Mouse (Mus musculus) cerebellum, postnatal 14 days (tissue): ENCODE data around the gene Lsm4.
A peak's percentile ranks its signal among the peaks of the same experiment; 100 is the strongest.

Source experiments
- DNase-seq, 2 experiments: peaks; one replicate each; pipeline ENCODE4 v3.0.0; 2021; ENCODE audit warnings: mixed read lengths in 2 of 2

The Lsm4 gene

GRCm38 (mm10) chr8:70701048-70701981, 28.3 kb downstream of the Lsm4 start:
- peak in 1 of 2 experiments; percentile 34 for DNase-seq

- peak in 1 of 2 experiments; percentile 42 for DNase-seq
These were observed 29.2 kb downstream of the Lsm4 start for GRCm38 (mm10) chr8:70701982-70702841.

- peak; percentile 88 to 92 for DNase-seq
These were observed 29.8 kb downstream of the Lsm4 start for GRCm38 (mm10) chr8:70702842-70703182.

- DNase-seq: no peak
These were observed 30.2 kb downstream of the Lsm4 start, which contains the start of gene Iqcn for GRCm38 (mm10) chr8:70703287-70703686. Gene Iqcn, plus strand, starts transcription at chr8:70703457.

- no peak for DNase-seq
These were observed 35.2 kb downstream of the Lsm4 start for GRCm38 (mm10) chr8:70708281-70708680.

- DNase-seq: peak in 1 of 2 experiments; percentile 25
These were observed 36.7 kb downstream of the Lsm4 start for GRCm38 (mm10) chr8:70709794-70710193.

GRCm38 (mm10) chr8:70710296-70710695, 37.2 kb downstream of the Lsm4 start:
- peak; percentile 68 to 77 for DNase-seq

GRCm38 (mm10) chr8:70711041-70711440, 38.0 kb downstream of the Lsm4 start:
- DNase-seq: peak in 1 of 2 experiments; percentile 38

- DNase-seq: peak in 1 of 2 experiments; percentile 6
These were observed 40.9 kb downstream of the Lsm4 start for GRCm38 (mm10) chr8:70713991-70714390.

- peak in 1 of 2 experiments; percentile 10 for DNase-seq
These were observed 42.0 kb downstream of the Lsm4 start for GRCm38 (mm10) chr8:70715086-70715485.

- peak in 1 of 2 experiments; percentile 23 for DNase-seq
These were observed 43.7 kb downstream of the Lsm4 start for GRCm38 (mm10) chr8:70716521-70717400.

GRCm38 (mm10) chr8:70718297-70718696, 45.2 kb downstream of the Lsm4 start, which contains the start of gene Gm3336:
Gene Gm3336, plus strand, starts transcription at chr8:70718543.
- DNase-seq: peak; percentile 81 to 86

- DNase-seq: no peak
These were observed 46.8 kb downstream of the Lsm4 start for GRCm38 (mm10) chr8:70719796-70720270.

GRCm38 (mm10) chr8:70720739-70721138, 47.7 kb downstream of the Lsm4 start:
- DNase-seq: peak; percentile 91 to 93

- DNase-seq: peak in 1 of 2 experiments; percentile 14
These were observed 48.6 kb downstream of the Lsm4 start for GRCm38 (mm10) chr8:70721601-70722000.

- no peak for DNase-seq
These were observed 50.6 kb downstream of the Lsm4 start, which contains the start of gene Pde4c for GRCm38 (mm10) chr8:70723486-70724210. Gene Pde4c, plus strand, starts transcription at chr8:70723720.

- no peak for DNase-seq
These were observed 51.2 kb downstream of the Lsm4 start for GRCm38 (mm10) chr8:70724216-70724615.

GRCm38 (mm10) chr8:70725792-70726447, 52.9 kb downstream of the Lsm4 start:
- peak in 1 of 2 experiments; percentile 16 for DNase-seq

- DNase-seq: no peak
These were observed 53.7 kb downstream of the Lsm4 start for GRCm38 (mm10) chr8:70726721-70727120.
